Comparison of ENCODE assay signal across 11 mouse cellular contexts in genomic region chr2:44559242-44559944, GRCm38 (mm10).
DNase-seq lines count a peak whose midpoint lies in the region; ATAC-seq and TF ChIP-seq lines count a peak whose summit lies in the region.
"Had no signal": no experiment of that assay in that cellular context is flagged by ENCODE, and none has a peak within 500 bp of the region (broad histone marks: within the 10 kb centered on the region; RNA-seq: fewer than 3 reads in every experiment).

No protein-coding gene starts in this region.

- 0 out of 2 replicates have a peak overlapping the region, but pooled peaks have one; percentile 94 for H3K4me2 ChIP-seq in kidney, embryonic 15.5 days
- peak overlapping the region; percentile 13; the same call in 1 of the 2 replicates for H3K4me2 ChIP-seq in embryonic facial prominence, embryonic 14.5 days (ENCODE audit: low read depth, low read length)
- H3K4me2 ChIP-seq in kidney, embryonic 16.5 days (replicated peaks; ENCODE audit: low read depth, low read length), result peak overlapping the region; percentile 84; the same call in 1 of the 2 replicates
- no peak overlapping the region for H3K4me2 ChIP-seq in forebrain, embryonic 16.5 days (ENCODE audit: low read length)

- no peak overlapping the region for H3K4me3 ChIP-seq in kidney, embryonic 15.5 days (replicated peaks)
- no peak overlapping the region for H3K4me3 ChIP-seq in embryonic facial prominence, embryonic 14.5 days (ENCODE audit: low read depth, low read length)
- no peak overlapping the region for H3K4me3 ChIP-seq in kidney, embryonic 16.5 days (ENCODE audit: low read length)
- no peak overlapping the region for H3K4me3 ChIP-seq in small intestine, adult 2 months (ENCODE audit: low read depth, low read length)
- H3K4me3 ChIP-seq in forebrain, embryonic 16.5 days (replicated peaks; ENCODE audit: low read length), result no peak overlapping the region
- H3K4me3 ChIP-seq: erythroblast, embryonic 14.5 days had no signal

- H3K9ac ChIP-seq in kidney, embryonic 15.5 days, result no peak overlapping the region
- no peak overlapping the region for H3K9ac ChIP-seq in embryonic facial prominence, embryonic 14.5 days (ENCODE audit: low read depth, low read length)
- H3K9ac ChIP-seq in kidney, embryonic 16.5 days (replicated peaks; ENCODE audit: low read length), result no peak overlapping the region
- no peak overlapping the region for H3K9ac ChIP-seq in forebrain, embryonic 16.5 days (replicated peaks; ENCODE audit: low read depth, low read length)

- no peaks in the 10 kb centered on the region for H3K36me3 ChIP-seq in kidney, embryonic 15.5 days
- H3K36me3 ChIP-seq in embryonic facial prominence, embryonic 14.5 days (ENCODE audit: control insufficient read depth, insufficient read depth, low read length), result no peaks in the 10 kb centered on the region
- H3K36me3 ChIP-seq in kidney, embryonic 16.5 days (ENCODE audit: insufficient read depth, low read length), result no peaks in the 10 kb centered on the region
- H3K36me3 ChIP-seq in small intestine, adult 2 months (ENCODE audit: control insufficient read depth, insufficient read depth, low read length), result no peaks in the 10 kb centered on the region
- H3K36me3 ChIP-seq in forebrain, embryonic 16.5 days (ENCODE audit: control insufficient read depth, insufficient read depth), result no peaks in the 10 kb centered on the region

- ATAC-seq in kidney, embryonic 15.5 days (replicated peaks; ENCODE audit: low FRiP score), result peak; percentile 44
- no peak for ATAC-seq in embryonic facial prominence, embryonic 14.5 days (ENCODE audit: low read depth)
- ATAC-seq in kidney, embryonic 16.5 days (ENCODE audit: low FRiP score, low TSS enrichment), result peak; percentile 43; the same call in 1 of the 2 replicates
- ATAC-seq in forebrain, embryonic 16.5 days, result no peak

- peaks cover 27% of the 10 kb centered on the region for H3K4me1 ChIP-seq in kidney, embryonic 15.5 days
- peaks cover 27% of the 10 kb centered on the region for H3K4me1 ChIP-seq in embryonic facial prominence, embryonic 14.5 days (ENCODE audit: control insufficient read depth, insufficient read depth, low read length)
- H3K4me1 ChIP-seq in kidney, embryonic 16.5 days (ENCODE audit: insufficient read depth, low read length), result peaks cover 25% of the 10 kb centered on the region
- H3K4me1 ChIP-seq in small intestine, adult 2 months (ENCODE audit: control insufficient read depth, insufficient read depth, insufficient read length, low read length), result no peaks in the 10 kb centered on the region
- H3K4me1 ChIP-seq in forebrain, embryonic 16.5 days (replicated peaks; ENCODE audit: control insufficient read depth, insufficient read depth, low read length), result peaks cover 16% of the 10 kb centered on the region

- H3K27me3 ChIP-seq in kidney, embryonic 15.5 days, result 0 out of 2 replicates have a peak, but pooled peaks cover 9% of the 10 kb centered on the region
- H3K27me3 ChIP-seq in embryonic facial prominence, embryonic 14.5 days (replicated peaks; ENCODE audit: control insufficient read depth, insufficient read depth, low read length), result no peaks in the 10 kb centered on the region
- no peaks in the 10 kb centered on the region for H3K27me3 ChIP-seq in kidney, embryonic 16.5 days (ENCODE audit: insufficient read depth, low read length)
- no peaks in the 10 kb centered on the region; the same call in 1 of the 2 replicates for H3K27me3 ChIP-seq in small intestine, adult 2 months (ENCODE audit: control insufficient read depth, insufficient read depth, low read length)
- no peaks in the 10 kb centered on the region for H3K27me3 ChIP-seq in forebrain, embryonic 16.5 days (replicated peaks; ENCODE audit: control insufficient read depth, insufficient read depth, low read length)

- H3K27ac ChIP-seq in kidney, embryonic 15.5 days, result peak overlapping the region; percentile 87
- H3K27ac ChIP-seq in embryonic facial prominence, embryonic 14.5 days (replicated peaks; ENCODE audit: low read depth, low read length), result peak overlapping the region; percentile 30
- H3K27ac ChIP-seq in kidney, embryonic 16.5 days (ENCODE audit: low read length), result peak overlapping the region; percentile 50
- 0 out of 2 replicates have a peak overlapping the region, but pooled peaks have one; percentile 21 for H3K27ac ChIP-seq in small intestine, adult 2 months (ENCODE audit: insufficient read depth, low read depth, low read length)
- no peak overlapping the region for H3K27ac ChIP-seq in forebrain, embryonic 16.5 days (ENCODE audit: low read length)

- no peak for DNase-seq in kidney, postnatal 25 days
- DNase-seq in embryonic facial prominence, embryonic 14.5 days (ENCODE audit: low spot score), result peak; percentile 53
- no peak for DNase-seq in adrenal gland, adult 8-10 months
- DNase-seq: cerebellum, adult 9-10 months; heart, postnatal 36 days; right cerebral cortex, postnatal 4 days had no signal

- no peak for TF ChIP-seq CTCF in small intestine, adult 2 months (IDR thresholded peaks at IDR 0.05; ENCODE audit: extremely low read depth, insufficient read length, insufficient replicate concordance, low read depth, low read length)

- no peaks in the 10 kb centered on the region for H3K9me3 ChIP-seq in kidney, embryonic 15.5 days (replicated peaks)
- H3K9me3 ChIP-seq in embryonic facial prominence, embryonic 14.5 days (ENCODE audit: control insufficient read depth, low read length), result no peaks in the 10 kb centered on the region
- H3K9me3 ChIP-seq in kidney, embryonic 16.5 days (ENCODE audit: low read length), result no peaks in the 10 kb centered on the region
- no peaks in the 10 kb centered on the region for H3K9me3 ChIP-seq in forebrain, embryonic 16.5 days (ENCODE audit: control insufficient read depth, low read length)

- TF ChIP-seq POLR2A in small intestine, adult 2 months (IDR thresholded peaks at IDR 0.05; ENCODE audit: low read depth, low read length), result no peak

- WGBS in kidney, embryonic 15.5 days, result 42% methylated on average over 6 of the region's 6 CpGs
- WGBS in embryonic facial prominence, embryonic 14.5 days, result 41% methylated on average over 6 of the region's 6 CpGs
- 45% methylated on average over 6 of the region's 6 CpGs for WGBS in kidney, embryonic 16.5 days
- WGBS in small intestine, adult 2 months, result 76% methylated on average over 6 of the region's 6 CpGs
- WGBS in forebrain, embryonic 16.5 days, result 48% methylated on average over 6 of the region's 6 CpGs

Comparison
In these comparisons a context has a peak if more than half of its experiments do, and no peak if none do; other contexts are left out.
1. ATAC-seq: peak in kidney, embryonic 15.5 days (single experiment) and kidney, embryonic 16.5 days (single experiment); none in embryonic facial prominence, embryonic 14.5 days (single experiment) and forebrain, embryonic 16.5 days (single experiment).